Mouse (Mus musculus) megakaryocyte, embryonic 14.5 days (primary cell): ENCODE measurements around the gene Asap2.

ENCODE experiments used
- FLI1 ChIP-seq: IDR thresholded peaks from 2 replicates; pipeline ENCODE4 v1.6.1; 2012; ENCODE audit warnings: low read length, inconsistent platforms, mixed read lengths
- GATA1 ChIP-seq: IDR thresholded peaks from 3 replicates; pipeline ENCODE4 v1.6.1; 2012; ENCODE audit warnings: mixed read lengths, low read length, inconsistent platforms, borderline replicate concordance

GRCm38 (mm10) chr12:21128930-21129869 lies 138.9 kb downstream of the Asap2 start:
- TF ChIP-seq FLI1 (no peak), GATA1 (no peak)
